Mouse (Mus musculus): ENCODE data around the gene Omt2b.
"Not testable (repeated sequence)": the region's sequence is repeated elsewhere in the genome, so short reads cannot be mapped to it uniquely, and the experiment has no call there.

Omt2b gene

DNA sequence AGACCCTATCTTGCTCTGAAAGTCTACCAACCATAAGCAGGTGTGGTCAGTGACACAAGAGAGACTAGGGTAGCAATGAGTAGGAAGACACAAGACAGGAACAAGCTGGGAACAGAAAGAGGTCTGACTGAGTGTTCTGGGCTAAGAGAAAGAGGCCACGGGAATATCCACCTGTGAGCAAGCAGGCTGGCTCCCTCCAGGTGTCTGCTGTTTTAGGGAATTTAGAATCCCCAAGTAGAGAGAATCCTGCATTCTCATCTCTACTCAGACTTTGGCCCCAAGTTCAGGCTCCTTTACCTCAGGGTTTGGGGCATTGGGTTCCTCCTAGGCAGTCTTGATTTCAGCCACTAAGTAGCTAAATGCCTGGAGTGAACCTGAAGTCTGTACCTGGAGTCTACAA lies at the start of gene Omt2b:
Gene Omt2b, plus strand, starts transcription at position 301 of the 400 bp plus-strand sequence.
- DNase-seq (ENCODE audit: low read depth, low spot score): not testable (repeated sequence)

DNA sequence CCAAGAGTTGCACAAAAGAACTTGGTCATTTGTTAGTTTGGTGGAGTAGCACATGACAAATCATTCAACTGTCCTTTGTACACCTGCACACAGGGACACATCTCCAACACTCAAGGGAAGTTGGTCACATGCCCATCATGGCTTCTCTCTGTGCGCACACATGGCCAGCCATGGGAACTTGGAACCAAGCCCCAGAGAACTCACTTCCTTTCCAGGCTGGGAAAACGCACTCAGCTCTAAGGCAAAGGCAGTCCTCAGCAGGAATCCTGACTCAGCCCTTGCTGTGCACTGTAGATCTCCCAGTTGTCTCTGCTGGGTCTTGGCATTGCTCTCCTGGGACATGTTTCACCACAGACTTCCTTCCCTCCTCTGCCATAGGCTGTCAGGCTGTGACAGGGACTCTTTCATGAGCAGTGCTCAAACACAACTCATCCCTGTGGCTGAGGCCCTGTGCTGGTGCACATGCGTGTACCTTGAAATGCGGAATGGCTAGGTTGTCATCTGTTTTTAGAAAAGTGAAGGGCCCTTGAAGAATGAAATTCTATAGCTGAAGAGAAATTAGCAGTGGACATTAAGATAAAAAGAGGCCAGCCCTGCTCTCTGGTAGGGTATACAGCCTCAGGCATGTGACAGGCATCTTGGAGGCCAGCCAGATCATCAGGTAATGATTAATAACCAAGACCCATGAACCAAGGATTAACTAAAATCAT lies 45.2 kb upstream of the Omt2b start:
- not testable (repeated sequence) for DNase-seq (ENCODE audit: low read depth, low spot score)

DNA sequence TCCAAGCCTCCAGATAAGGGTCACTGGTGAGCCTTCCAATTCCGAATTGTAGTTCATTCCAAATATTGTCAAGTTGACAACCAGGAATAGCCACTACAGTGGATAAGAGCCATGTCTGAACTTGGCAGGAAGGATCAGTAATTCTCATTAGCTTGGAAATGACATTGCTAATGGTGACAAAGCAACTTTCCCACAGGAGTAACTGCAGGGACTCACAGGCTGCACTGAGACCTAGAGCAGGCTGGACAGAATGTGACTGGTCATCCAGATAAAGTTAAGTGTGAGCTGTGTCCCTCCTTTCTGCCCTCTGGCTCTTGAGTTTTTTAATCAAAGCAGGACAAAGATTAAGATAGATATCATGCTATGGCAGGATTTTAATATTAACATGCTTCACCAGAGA lies 38.3 kb upstream of the Omt2b start:
- DNase-seq (ENCODE audit: low read depth, low spot score): not testable (repeated sequence)

DNA sequence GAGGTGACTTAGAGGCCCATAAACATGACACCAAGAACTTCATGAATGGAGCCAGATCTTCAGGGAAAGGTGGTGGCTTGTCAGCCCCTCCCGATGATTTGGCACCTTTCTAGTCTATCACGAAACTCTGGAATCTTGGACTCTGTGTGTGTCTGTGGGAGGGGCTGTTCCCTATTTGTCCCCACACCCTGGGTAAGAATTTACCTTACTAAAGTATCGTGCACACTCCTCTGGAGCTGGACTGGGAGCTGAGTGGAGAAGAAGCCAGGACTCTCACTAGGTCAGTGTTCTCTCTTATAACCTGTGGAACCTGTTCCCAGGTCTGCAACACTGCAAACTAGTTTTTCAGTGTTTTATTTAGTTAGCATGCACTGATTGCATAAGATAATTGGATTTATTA lies 37.7 kb upstream of the Omt2b start, which contains the start of gene Gm10639:
Gene Gm10639, plus strand, starts transcription at position 201 of the 400 bp plus-strand sequence.
- not testable (repeated sequence) for DNase-seq (ENCODE audit: low read depth, low spot score)

DNA sequence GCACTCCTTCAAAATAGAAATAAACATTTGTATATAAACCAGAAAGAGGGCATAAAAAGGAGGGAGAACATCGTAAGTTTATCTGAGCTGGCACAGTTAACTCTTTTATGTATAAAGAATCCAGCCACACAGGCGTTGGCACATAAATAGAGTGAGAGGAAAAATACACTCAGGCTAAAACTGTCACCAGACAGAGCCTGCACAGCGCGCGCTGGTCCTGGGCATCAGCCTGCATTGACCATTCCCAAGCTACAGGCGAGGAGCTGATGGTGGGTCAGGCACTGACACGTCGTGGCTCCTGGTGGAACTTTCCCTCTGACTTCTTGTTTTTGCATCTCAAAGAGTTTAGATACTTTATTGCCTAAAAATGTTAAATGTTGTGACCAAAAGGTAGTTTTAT lies 34.9 kb upstream of the Omt2b start:
- not testable (repeated sequence) for DNase-seq (ENCODE audit: low read depth, low spot score)

DNA sequence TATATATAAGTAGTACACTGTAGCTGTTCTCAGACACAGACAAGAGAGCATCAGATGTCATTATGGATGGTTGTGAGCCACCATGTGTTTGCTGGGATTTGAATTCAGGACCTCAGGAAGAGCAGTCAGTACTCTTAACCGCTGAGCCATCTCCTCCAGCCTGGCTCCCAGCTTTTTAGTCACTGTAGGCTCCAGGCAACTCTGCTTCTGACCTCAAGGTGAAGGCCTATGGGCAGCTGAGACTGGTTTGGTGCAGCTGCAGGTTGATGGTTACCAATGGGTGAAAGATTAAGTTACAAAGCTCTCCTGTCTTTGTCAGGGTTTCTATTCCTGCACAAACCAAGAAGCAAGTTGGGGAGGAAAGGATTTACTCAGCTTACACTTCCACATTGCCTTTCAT lies 33.7 kb upstream of the Omt2b start:
- DNase-seq (ENCODE audit: low read depth, low spot score): not testable (repeated sequence)

DNA sequence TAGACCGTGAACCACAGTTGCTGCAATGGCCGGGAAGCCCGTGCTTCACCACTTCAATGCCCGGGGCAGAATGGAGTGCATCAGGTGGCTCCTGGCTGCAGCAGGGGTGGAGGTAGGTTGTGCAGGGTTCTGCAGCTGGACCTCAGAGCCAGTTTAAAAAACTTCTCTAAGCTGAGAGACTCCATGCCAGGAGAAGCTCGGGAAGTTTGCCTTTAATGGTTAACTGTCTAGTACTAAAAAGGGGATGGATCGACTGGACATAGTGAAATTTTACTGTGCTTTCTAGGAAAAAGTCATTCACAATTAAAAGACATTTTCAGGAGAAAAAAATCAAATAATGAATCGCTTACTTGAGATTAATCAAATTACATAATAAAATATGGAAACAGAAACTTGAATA lies 32.6 kb upstream of the Omt2b start:
- DNase-seq (ENCODE audit: low read depth, low spot score): not testable (repeated sequence)

DNA sequence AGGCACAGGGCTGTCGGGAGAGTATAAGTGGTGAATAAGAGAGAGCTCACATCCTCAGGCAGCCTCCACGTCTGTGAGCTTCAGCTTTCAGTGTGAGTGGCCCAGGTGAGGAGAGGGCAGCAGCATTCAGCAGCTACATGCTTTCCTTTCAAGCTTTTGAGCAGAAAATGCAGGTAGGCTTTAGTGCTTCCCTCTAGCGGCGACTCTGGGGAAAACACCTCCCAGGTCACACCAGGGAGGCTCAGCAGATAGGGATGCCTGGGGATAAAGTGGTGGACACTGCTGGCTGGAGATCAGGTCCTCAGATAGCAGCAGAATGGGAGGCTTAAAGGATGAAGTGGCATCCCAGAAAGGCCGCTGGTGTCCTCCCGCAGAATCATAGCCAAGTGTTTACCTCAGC lies 31.3 kb upstream of the Omt2b start:
- peak; percentile 36 for DNase-seq (ENCODE audit: low read depth, low spot score)

DNA sequence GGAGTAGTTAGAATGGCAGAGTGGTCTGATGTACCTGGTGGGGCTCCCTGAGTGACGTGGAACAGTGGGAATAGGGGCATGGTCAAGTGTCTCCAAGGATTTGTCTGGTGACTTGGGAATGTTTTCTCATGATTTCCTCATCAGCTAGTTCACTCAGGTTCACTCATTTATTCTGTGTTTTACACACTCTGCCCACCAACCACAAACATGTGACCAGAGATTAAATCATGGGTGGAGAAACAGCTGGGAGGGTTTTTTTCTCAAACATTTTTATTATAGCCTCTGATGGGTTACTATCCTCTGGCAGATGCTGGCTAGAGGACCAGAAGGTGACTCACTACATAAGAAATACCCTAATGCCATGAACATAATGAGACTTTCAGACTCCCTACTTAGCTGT lies 29.2 kb upstream of the Omt2b start:
- DNase-seq (ENCODE audit: low read depth, low spot score): no peak

DNA sequence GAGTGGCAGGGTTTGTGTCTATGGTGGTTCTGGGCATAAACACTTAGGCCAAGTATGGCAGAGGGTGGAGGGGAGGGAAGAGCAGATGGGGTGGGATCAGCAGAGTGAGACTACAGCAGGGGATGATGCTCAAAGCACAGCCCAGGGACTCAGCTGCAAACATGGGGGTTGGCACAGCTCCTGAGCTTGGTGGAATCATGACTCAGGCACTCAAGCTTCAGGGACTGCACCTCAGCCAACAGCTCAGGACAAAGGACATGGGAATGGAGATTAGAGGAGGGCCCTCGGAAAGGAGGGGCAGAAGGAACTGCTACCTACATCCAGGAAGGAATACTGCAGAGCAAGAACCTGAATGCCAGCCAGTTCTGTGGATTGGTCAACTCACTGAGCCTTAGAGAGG lies 28.2 kb upstream of the Omt2b start:
- not testable (repeated sequence) for DNase-seq (ENCODE audit: low read depth, low spot score)

DNA sequence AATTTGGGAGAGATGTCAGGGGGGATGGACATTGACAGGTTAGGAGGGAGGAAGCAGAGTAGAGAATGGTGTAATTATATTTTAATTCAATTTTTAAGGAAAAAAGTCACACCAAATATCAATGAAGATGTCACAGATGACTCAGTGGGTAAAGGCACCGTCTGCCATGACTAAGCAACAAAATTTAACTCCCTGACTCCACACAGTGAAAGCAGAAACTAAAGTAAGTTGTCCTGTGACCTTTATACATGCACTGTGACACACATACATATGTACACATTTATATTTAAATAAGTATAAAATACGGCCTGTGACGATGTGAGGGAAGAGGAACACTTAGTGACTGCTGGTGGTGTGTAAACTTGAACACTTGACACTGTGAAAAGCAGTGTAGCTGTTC lies 19.3 kb upstream of the Omt2b start:
- DNase-seq (ENCODE audit: low read depth, low spot score): not testable (repeated sequence)

DNA sequence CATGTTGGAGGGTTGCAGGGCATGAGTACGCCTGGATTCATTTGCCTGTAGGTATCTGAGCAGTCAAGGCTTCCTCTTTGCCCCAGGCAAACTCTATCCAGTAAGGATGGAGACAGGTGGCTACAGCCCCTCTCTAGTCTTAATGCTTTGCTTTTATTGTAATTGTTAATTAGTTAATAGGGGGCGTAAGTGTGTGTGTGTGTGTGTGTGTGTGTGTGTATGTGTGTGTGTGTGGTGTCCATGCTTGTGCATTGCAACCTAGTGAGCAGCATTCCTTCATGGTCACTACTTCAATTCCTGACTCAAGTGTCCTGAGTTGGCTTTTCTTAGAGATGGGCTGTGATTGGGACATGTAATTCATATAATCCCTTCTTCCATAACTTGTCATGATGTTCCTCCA lies 12.7 kb upstream of the Omt2b start, which contains the start of gene Omt2a:
Gene Omt2a, minus strand, starts transcription at position 101 of the 400 bp plus-strand sequence.
- no peak for DNase-seq (ENCODE audit: low read depth, low spot score)

DNA sequence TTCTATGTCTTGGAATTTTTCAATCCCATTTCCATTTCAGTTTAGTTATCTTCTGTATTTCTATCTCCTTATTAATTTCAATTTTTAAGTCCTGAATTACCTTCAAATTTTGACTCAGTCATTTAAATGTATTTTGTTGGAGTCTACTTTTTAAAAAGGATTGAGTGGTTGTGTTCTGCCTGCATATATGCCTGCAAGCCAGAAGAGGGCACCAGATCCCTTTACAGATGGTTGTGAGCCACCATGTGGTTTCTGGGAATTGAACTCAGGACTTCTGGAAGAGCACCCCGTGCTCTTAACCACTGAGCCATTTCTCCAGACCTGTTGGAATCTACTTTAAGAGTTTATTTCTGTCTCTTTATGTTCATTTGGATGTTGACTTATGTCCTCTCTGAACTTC lies 7.9 kb upstream of the Omt2b start:
- no peak for DNase-seq (ENCODE audit: low read depth, low spot score)

DNA sequence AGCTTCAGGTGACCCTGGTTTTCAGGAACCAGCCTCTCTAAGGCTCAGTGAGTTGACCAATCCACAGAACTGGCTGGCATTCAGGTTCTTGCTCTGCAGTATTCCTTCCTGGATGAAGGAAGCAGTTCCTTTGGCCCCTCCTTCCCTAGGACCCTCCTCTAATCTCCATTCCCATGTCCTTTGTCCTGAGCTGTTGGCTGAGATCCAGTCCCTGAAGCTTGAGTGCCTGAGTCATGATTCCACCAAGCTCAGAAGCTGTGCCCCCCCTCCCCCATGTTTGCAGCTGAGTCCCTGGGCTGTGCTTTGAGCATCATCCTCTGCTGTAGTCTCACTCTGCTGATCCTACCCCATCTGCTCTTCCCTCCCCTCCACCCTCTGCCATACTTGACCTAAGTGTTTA lies 9.7 kb downstream of the Omt2b start:
- DNase-seq (ENCODE audit: low read depth, low spot score): not testable (repeated sequence)

DNA sequence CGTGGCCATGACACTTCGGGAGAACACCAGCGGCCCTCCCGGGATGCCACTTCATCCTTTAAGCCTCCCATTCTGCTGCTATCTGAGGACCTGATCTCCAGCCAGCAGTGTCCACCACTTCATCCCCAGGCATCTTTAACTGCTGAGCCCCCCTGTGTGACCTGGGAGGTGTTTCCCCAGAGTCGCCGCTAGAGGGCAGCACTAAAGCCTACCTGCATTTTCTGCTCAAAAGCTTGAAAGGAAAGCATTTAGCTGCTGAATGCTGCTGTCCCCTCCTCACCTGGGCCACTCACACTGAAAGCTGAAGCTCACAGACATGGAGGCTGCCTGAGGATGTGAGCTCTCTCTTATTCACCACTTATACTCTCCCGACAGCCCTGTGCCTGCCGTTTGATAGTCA lies 12.9 kb downstream of the Omt2b start:
- DNase-seq (ENCODE audit: low read depth, low spot score): peak; percentile 15

DNA sequence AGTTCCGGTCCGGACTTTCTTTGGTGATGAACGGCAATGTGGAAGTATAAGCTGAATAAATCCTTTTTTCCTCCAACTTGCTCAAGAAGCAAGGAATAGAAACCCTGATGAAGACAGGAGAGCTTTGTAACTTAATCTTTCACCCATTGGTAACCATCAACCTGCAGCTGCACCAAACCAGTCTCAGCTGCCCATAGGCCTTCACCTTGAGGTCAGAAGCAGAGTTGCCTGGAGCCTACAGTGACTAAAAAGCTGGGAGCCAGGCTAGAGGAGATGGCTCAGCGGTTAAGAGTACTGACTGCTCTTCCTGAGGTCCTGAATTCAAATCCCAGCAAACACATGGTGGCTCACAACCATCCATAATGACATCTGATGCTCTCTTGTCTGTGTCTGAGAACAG lies 15.1 kb downstream of the Omt2b start:
- not testable (repeated sequence) for DNase-seq (ENCODE audit: low read depth, low spot score)

DNA sequence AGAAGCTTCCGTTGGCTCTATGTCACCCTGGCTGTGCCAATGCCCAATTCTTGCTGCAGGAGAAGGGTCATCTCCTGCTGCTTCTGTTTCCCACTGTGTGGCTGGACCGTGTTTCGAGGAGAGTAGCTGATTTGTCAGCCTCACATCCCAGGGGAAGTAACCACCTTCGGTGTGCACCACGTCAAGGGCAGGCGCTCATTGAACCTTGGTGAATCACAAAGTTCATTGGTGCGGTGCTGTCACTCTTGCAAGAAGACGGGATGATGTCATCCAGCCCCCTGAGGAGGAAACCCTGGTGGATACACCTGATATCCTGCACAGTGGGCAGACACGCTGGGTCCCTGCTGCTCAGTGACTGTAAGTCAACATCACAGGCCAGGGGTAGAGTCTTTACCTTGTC lies 15.7 kb downstream of the Omt2b start:
- DNase-seq (ENCODE audit: low read depth, low spot score): not testable (repeated sequence)

DNA sequence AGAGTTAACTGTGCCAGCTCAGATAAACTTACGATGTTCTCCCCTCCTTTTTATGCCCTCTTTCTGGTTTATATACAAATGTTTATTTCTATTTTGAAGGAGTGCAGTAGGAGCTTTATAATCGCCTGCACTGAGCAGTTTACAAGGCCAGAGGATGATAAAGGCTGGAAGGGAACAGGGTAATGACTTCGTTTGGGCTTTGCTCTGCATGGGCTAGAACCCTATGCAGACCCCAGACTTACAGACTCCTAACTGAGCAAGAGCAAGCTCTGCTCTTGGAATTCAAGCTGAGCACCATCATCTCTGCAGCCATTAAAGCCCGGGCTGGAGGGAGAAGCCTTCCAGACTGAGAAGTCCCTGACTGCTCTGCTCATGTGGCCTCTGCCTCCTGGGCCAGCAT lies 17.8 kb downstream of the Omt2b start:
- not testable (repeated sequence) for DNase-seq (ENCODE audit: low read depth, low spot score)

DNA sequence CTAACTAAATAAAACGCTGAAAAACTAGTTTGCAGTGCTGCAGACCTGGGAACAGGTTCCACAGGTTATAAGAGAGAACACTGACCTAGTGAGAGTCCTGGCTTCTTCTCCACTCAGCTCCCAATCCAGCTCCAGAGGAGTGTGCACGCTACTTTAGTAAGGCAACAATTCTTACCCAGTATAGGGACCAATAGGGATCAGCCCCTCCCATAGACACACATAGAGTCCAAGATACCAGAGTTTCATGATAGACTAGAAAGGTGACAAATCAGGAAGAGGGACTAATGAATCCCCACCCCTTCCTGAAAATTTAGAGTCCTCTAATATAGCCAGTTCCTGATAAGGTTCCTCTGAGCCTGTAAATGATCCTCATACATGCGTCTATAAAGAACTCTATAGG lies 19.6 kb downstream of the Omt2b start:
- DNase-seq (ENCODE audit: low read depth, low spot score): no peak

DNA sequence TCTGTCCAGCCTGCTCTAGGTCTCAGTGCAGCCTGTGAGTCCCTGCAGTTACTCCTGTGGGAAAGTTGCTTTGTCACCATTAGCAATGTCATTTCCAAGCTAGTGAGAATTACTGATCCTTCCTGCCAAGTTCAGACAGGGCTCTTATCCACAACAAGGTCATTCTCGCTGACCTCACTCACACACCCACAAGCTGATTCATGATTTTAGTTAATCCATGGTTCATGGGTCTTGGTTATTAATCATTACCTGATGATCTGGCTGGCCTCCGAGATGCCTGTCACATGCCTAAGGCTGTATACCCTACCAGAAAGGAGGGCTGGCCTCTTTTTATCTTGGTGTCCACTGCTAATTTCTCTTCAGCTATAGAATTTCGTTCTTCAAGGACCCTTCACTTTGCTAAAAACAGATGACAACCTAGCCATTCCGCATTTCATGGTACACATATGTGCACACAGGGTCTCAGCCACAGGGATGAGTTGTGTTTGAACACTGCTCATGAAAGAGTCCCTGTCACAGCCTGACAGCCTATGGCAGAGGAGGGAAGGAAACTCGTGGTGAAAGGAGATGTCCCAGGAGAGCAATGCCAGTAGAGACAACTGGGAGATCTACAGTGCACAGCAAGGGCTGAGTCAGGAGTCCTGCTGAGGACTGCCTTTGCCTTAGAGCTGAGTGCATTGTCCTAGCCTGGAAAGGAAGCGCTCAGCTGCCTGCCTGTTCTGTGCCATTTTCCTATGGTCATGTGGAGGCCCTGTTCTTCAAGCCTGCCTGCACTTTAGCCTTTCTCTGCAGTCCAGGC lies 21.0 kb downstream of the Omt2b start:
- not testable (repeated sequence) for DNase-seq (ENCODE audit: low read depth, low spot score)

DNA sequence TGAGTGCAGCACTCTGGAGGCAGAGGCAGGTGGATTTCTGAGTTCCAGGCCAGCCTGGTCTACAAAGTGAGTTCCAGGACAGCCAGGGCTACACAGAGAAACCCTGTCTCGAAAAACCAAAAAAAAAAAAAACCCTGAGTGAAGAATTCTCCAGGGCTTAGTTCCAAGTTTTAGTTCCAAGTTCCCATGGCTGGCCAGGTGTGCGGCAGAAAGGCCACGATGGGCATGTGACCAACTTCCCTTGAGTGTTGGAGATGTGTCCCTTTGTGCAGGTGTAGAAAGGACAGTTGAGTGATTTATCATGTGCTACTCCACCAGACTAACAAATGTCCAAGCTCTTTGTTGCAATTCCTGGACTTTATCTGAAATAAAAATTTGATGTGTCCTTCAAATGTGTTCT lies 21.8 kb downstream of the Omt2b start:
- DNase-seq (ENCODE audit: low read depth, low spot score): not testable (repeated sequence)

DNA sequence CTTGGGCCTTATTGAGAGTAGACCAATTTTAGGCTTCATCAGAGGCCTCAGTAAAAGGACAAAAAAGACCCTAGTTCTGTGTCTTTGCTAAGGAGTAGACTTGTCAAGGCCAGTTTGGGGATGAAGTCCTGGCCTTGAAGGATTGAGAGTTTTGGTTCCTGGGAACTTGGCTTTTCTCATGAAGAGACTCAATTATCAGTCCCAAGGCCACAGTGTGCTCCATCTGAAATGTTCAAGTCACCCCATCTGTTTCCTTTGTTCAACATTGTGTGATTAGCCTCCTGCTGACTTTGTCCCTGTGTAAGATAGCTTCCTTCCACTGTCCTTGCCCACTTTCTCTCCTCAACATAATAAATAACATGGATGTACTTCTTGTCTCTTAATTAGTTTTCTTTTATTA lies 22.6 kb downstream of the Omt2b start:
- DNase-seq (ENCODE audit: low read depth, low spot score): not testable (repeated sequence)

All from CD4-positive helper T cell, adult 2 months (primary cell).